Mouse (Mus musculus) limb, embryonic 14.5 days (tissue): ENCODE data around the gene Gm13889. TPM values are rescaled to one million over a fixed set of nuclear protein-coding genes. Genes with fewer than 3 reads are reported as not detected.

ENCODE experiments used
- ATAC-seq: fragments of 200-750 bp; cut with Nextera tagmentation; 2 replicates; pipeline ENCODE4 v1.8.0; 2017; ENCODE audit warnings: low read depth, moderate number of reproducible peaks, moderate TSS enrichment; ENCODE audit not compliant: low FRiP score
- DNase-seq: peaks from one replicate; pipeline ENCODE4 v3.0.0-alpha.2; 2015; ENCODE audit warnings: low spot score
- H3K27ac ChIP-seq: fragments of 300-500 bp; sonication (generic); replicated peaks from 2 replicates; pipeline ENCODE4 v1.5.1; 2014; ENCODE audit warnings: low read depth, mild to moderate bottlenecking, low read length, moderate library complexity, mixed read lengths
- H3K27me3 ChIP-seq: fragments of 300-500 bp; sonication (generic); 2 replicates; pipeline ENCODE4 v1.6.1; 2014; ENCODE audit warnings: low read length, mixed read lengths; ENCODE audit not compliant: control insufficient read depth, insufficient read depth
- H3K36me3 ChIP-seq: fragments of 300-500 bp; sonication (generic); 2 replicates; pipeline ENCODE4 v1.6.1; 2014; ENCODE audit warnings: mild to moderate bottlenecking, low read length, moderate library complexity, mixed read lengths; ENCODE audit not compliant: control insufficient read depth, insufficient read depth
- H3K4me1 ChIP-seq: fragments of 300-500 bp; sonication (generic); 2 replicates; pipeline ENCODE4 v1.6.1; 2014; ENCODE audit warnings: antibody characterized with exemption, low read length, mixed read lengths; ENCODE audit not compliant: control insufficient read depth, insufficient read depth
- H3K4me2 ChIP-seq: fragments of 300-500 bp; sonication (generic); replicated peaks from 2 replicates; pipeline ENCODE4 v1.6.1; 2014; ENCODE audit warnings: low read depth, mild to moderate bottlenecking, low read length, moderate library complexity; ENCODE audit not compliant: severe bottlenecking
- H3K4me3 ChIP-seq: fragments of 300-500 bp; sonication (generic); replicated peaks from 2 replicates; pipeline ENCODE4 v1.5.1; 2014; ENCODE audit warnings: low read length
- H3K9ac ChIP-seq: fragments of 300-500 bp; sonication (generic); 2 replicates; pipeline ENCODE4 v1.6.1; 2014; ENCODE audit warnings: mild to moderate bottlenecking, low read depth, low read length, moderate library complexity; ENCODE audit not compliant: severe bottlenecking
- H3K9me3 ChIP-seq: fragments of 300-500 bp; sonication (generic); 2 replicates; pipeline ENCODE4 v1.6.1; 2016; ENCODE audit warnings: low read length; ENCODE audit not compliant: control insufficient read depth
- POLR2A ChIP-seq: fragments of 200-500 bp; IDR thresholded peaks from 2 replicates; pipeline ENCODE4 v1.8.0; 2012; ENCODE audit warnings: inconsistent platforms, mild to moderate bottlenecking, moderate library complexity, borderline replicate concordance; ENCODE audit not compliant: insufficient read depth, insufficient read length; ENCODE audit errors: extremely low read depth
- WGBS: fragments of 180-500 bp; shearing (Covaris S2); extraction: QIAGEN DNeasy Blood & Tissue Kit; methylation state at CpG from one replicate; pipeline ENCODE4 v1.1.7; 2014; 5-methylcytosine and 5-hydroxymethylcytosine counted together
- polyA plus RNA-seq, 2 experiments: library from polyadenylated mRNA; depleted of rRNA in 1 of 2; stranded (reverse) in 1 of 2; unstranded in 1 of 2; fragments of >200 nt; fragmentation: Nextera tagmentation in 1 of 2; extraction: Ambion mirVana in 1 of 2; gene quantifications; 2 replicates each; pipeline versions ENCODE4 v1.2.1 to v1.2.3; 2012 to 2014

Gene Gm13889
- polyA plus RNA-seq, 2 experiments, result 5.7 to 7.7 TPM

GRCm38 (mm10) chr2:93909716-93910115 is 47.3 kb downstream of the Gm13889 start:
- no peak overlapping the region for H3K27ac ChIP-seq
- no peak overlapping the region for H3K4me2 ChIP-seq
- WGBS, result 80% methylated on average over 5 of the region's 5 CpGs
- DNase-seq (no peak), ATAC-seq (no peak)
- no peaks in the 10 kb centered on the region for H3K9me3 ChIP-seq
- no peak overlapping the region for H3K4me3 ChIP-seq
- H3K4me1 ChIP-seq, result no peaks in the 10 kb centered on the region
- no peaks in the 10 kb centered on the region for H3K36me3 ChIP-seq
- H3K9ac ChIP-seq, result no peak overlapping the region
- TF ChIP-seq POLR2A, result no peak
- H3K27me3 ChIP-seq, result no peaks in the 10 kb centered on the region

- no peaks in the 10 kb centered on the region for H3K4me1 ChIP-seq
- no peak overlapping the region for H3K4me2 ChIP-seq
- TF ChIP-seq POLR2A, result no peak
- H3K9ac ChIP-seq, result no peak overlapping the region
- H3K36me3 ChIP-seq, result no peaks in the 10 kb centered on the region
- no peak overlapping the region for H3K27ac ChIP-seq
- no peaks in the 10 kb centered on the region for H3K27me3 ChIP-seq
- 35% methylated on average over 9 of the region's 9 CpGs for WGBS
- no peaks in the 10 kb centered on the region for H3K9me3 ChIP-seq
- no peak overlapping the region for H3K4me3 ChIP-seq
- ATAC-seq, result no peak
- DNase-seq, result no peak
Measured at GRCm38 (mm10) chr2:93907519-93908294, 49.3 kb downstream of the Gm13889 start.

- Histone ChIP-seq H3K9me3 (no peaks in the 10 kb centered on the region), H3K27ac (no peak overlapping the region), H3K4me3 (no peak overlapping the region), H3K4me1 (no peaks in the 10 kb centered on the region), H3K9ac (no peak overlapping the region), H3K27me3 (no peaks in the 10 kb centered on the region), H3K36me3 (no peaks in the 10 kb centered on the region), H3K4me2 (no peak overlapping the region)
- no peak for DNase-seq
- ATAC-seq, result no peak
- no peak for TF ChIP-seq POLR2A
- 39% methylated on average over 4 of the region's 4 CpGs for WGBS
Measured at GRCm38 (mm10) chr2:93906316-93906715, 50.7 kb downstream of the Gm13889 start.

Other genes starting within 250 kb of the Gm13889 start
- gene Ext2, start 134.6 kb downstream of the Gm13889 start, polyA plus RNA-seq (2012; rRNA removed), result 80.7 and 90.5 TPM in 2 replicates
- gene Ext2, start 134.6 kb downstream of the Gm13889 start, polyA plus RNA-seq (2014; fragmentation: Nextera tagmentation; extraction: Ambion mirVana), result 115 TPM in 2 replicates
- 28.6 and 32.3 TPM in 2 replicates for gene Accs, start 107.3 kb downstream of the Gm13889 start, polyA plus RNA-seq (2012; rRNA removed)
- 8.2 and 8.3 TPM in 2 replicates for gene Accs, start 107.3 kb downstream of the Gm13889 start, polyA plus RNA-seq (2014; fragmentation: Nextera tagmentation; extraction: Ambion mirVana)
- 0.15 and 0.17 TPM in 2 replicates for gene Accsl, start 88.0 kb downstream of the Gm13889 start, polyA plus RNA-seq (2012; rRNA removed)
- gene Accsl, start 88.0 kb downstream of the Gm13889 start, polyA plus RNA-seq (2014; fragmentation: Nextera tagmentation; extraction: Ambion mirVana), result 0.29 TPM in 1 of 2 replicates, not detected in the other
- gene Gm27027, start 39.2 kb upstream of the Gm13889 start, polyA plus RNA-seq (2012; rRNA removed), result not detected in 2 replicates
- gene Gm27027, start 39.2 kb upstream of the Gm13889 start, polyA plus RNA-seq (2014; fragmentation: Nextera tagmentation; extraction: Ambion mirVana), result 0.43 TPM in 1 of 2 replicates, not detected in the other
- 76.3 and 79.0 TPM in 2 replicates for gene Alkbh3, start 53.6 kb upstream of the Gm13889 start, polyA plus RNA-seq (2012; rRNA removed)
- gene Alkbh3, start 53.6 kb upstream of the Gm13889 start, polyA plus RNA-seq (2014; fragmentation: Nextera tagmentation; extraction: Ambion mirVana), result 76.2 and 79.8 TPM in 2 replicates
- gene Hsd17b12, start 200.8 kb upstream of the Gm13889 start, polyA plus RNA-seq (2012; rRNA removed), result 61.7 and 64.5 TPM in 2 replicates
- 103 and 113 TPM in 2 replicates for gene Hsd17b12, start 200.8 kb upstream of the Gm13889 start, polyA plus RNA-seq (2014; fragmentation: Nextera tagmentation; extraction: Ambion mirVana)